ENCODE assay signal across 27 mouse cellular contexts in the genomic region with DNA sequence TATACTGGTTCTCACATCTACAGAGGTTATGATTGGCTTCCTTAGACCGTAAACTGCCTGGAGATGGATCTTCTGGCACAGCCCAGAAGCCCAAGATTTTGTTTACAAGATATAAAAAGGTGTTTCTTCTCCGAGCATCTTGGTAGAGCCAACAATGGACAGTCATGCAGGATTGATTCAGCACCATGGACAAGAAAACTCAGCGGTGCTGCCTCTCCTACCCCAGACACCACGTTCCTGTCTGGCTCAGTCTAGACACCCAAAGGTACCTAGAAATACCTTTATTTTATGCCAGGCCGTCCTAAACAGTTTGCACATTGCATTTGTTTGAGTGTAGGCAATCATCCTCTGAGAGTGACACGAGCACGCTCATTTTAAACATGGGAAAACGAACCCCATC. TPM values are rescaled to one million over a fixed set of nuclear protein-coding genes. Genes with fewer than 3 reads are reported as not detected.
DNase-seq lines count a peak whose midpoint lies in the region; ATAC-seq and TF ChIP-seq lines count a peak whose summit lies in the region.
"Had no signal": no experiment of that assay in that cellular context is flagged by ENCODE, and none has a peak within 500 bp of the region (broad histone marks: within the 10 kb centered on the region; RNA-seq: fewer than 3 reads in every experiment).

No protein-coding gene starts in this region.

- no peaks in the 10 kb centered on the region for H3K4me1 ChIP-seq in kidney, postnatal 0 days (replicated peaks; ENCODE audit: insufficient read depth, low read length)
- H3K4me1 ChIP-seq in kidney, adult 2 months (ENCODE audit: control insufficient read depth, insufficient read depth, low read length), result no peaks in the 10 kb centered on the region
- H3K4me1 ChIP-seq in limb, embryonic 14.5 days (ENCODE audit: control insufficient read depth, insufficient read depth, low read length), result no peaks in the 10 kb centered on the region
- no peaks in the 10 kb centered on the region for H3K4me1 ChIP-seq in hindbrain, embryonic 14.5 days (replicated peaks; ENCODE audit: control insufficient read depth, insufficient read depth, low read length)
- H3K4me1 ChIP-seq: embryonic facial prominence, embryonic 15.5 days; heart, embryonic 15.5 days; kidney, embryonic 15.5 days; liver, embryonic 15.5 days had no signal

- no peaks in the 10 kb centered on the region for H3K27me3 ChIP-seq in kidney, postnatal 0 days (ENCODE audit: insufficient read depth, low read length)
- no peaks in the 10 kb centered on the region for H3K27me3 ChIP-seq in kidney, adult 2 months (replicated peaks; ENCODE audit: control insufficient read depth, insufficient read depth, low read length)
- H3K27me3 ChIP-seq in limb, embryonic 14.5 days (ENCODE audit: control insufficient read depth, insufficient read depth, low read length), result no peaks in the 10 kb centered on the region
- H3K27me3 ChIP-seq in hindbrain, embryonic 14.5 days (ENCODE audit: control insufficient read depth, insufficient read depth, low read length), result no peaks in the 10 kb centered on the region
- H3K27me3 ChIP-seq: embryonic facial prominence, embryonic 15.5 days; kidney, embryonic 15.5 days; liver, embryonic 15.5 days had no signal

- H3K9me3 ChIP-seq in kidney, postnatal 0 days (replicated peaks; ENCODE audit: low read length), result no peaks in the 10 kb centered on the region
- H3K9me3 ChIP-seq in limb, embryonic 14.5 days (ENCODE audit: control insufficient read depth, low read length), result no peaks in the 10 kb centered on the region
- no peaks in the 10 kb centered on the region for H3K9me3 ChIP-seq in hindbrain, embryonic 14.5 days (ENCODE audit: control insufficient read depth, low read length)
- H3K9me3 ChIP-seq: embryonic facial prominence, embryonic 15.5 days; heart, embryonic 15.5 days; kidney, embryonic 15.5 days; liver, embryonic 15.5 days; midbrain, embryonic 10.5 days had no signal

- no peak for ATAC-seq in kidney, postnatal 0 days (replicated peaks; ENCODE audit: low FRiP score, low read depth)
- no peak for ATAC-seq in limb, embryonic 14.5 days (ENCODE audit: low FRiP score, low read depth)
- ATAC-seq in hindbrain, embryonic 14.5 days (ENCODE audit: low FRiP score), result no peak
- ATAC-seq: activated CD4-positive, CD25-positive, alpha-beta regulatory T cell, adult 4 months; forebrain, embryonic 16.5 days; hindbrain, embryonic 16.5 days; intestine, embryonic 16.5 days; midbrain, embryonic 16.5 days; Patski had no signal

- no peak overlapping the region for H3K4me3 ChIP-seq in kidney, postnatal 0 days (replicated peaks; ENCODE audit: low read depth, low read length)
- no peak overlapping the region for H3K4me3 ChIP-seq in kidney, adult 2 months (ENCODE audit: insufficient read depth, low read depth, low read length)
- H3K4me3 ChIP-seq in limb, embryonic 14.5 days (replicated peaks; ENCODE audit: low read length), result no peak overlapping the region
- no peak overlapping the region for H3K4me3 ChIP-seq in hindbrain, embryonic 14.5 days (replicated peaks; ENCODE audit: low read length)
- H3K4me3 ChIP-seq: embryonic facial prominence, embryonic 15.5 days; heart, adult 2 months; heart, embryonic 15.5 days; kidney, embryonic 15.5 days; liver, embryonic 15.5 days; midbrain, embryonic 10.5 days had no signal

- TF ChIP-seq CTCF in kidney, postnatal 0 days (IDR thresholded peaks at IDR 0.05; ENCODE audit: low read depth), result no peak
- TF ChIP-seq CTCF in kidney, adult 2 months (conservative IDR thresholded peaks at IDR 0.05; ENCODE audit: insufficient read depth, insufficient read length, low read depth, low read length), result no peak

- TF ChIP-seq POLR2A in kidney, adult 2 months (IDR thresholded peaks at IDR 0.05; ENCODE audit: low read depth, low read length), result no peak
- no peak for TF ChIP-seq POLR2A in limb, embryonic 14.5 days (IDR thresholded peaks at IDR 0.05; ENCODE audit: borderline replicate concordance, extremely low read depth, insufficient read depth, insufficient read length)

- H3K36me3 ChIP-seq in kidney, postnatal 0 days (ENCODE audit: insufficient read depth, low read length), result no peaks in the 10 kb centered on the region
- H3K36me3 ChIP-seq in kidney, adult 2 months (ENCODE audit: control insufficient read depth, insufficient read depth, low read length), result no peaks in the 10 kb centered on the region
- H3K36me3 ChIP-seq in limb, embryonic 14.5 days (ENCODE audit: control insufficient read depth, insufficient read depth, low read length), result no peaks in the 10 kb centered on the region
- H3K36me3 ChIP-seq in hindbrain, embryonic 14.5 days (replicated peaks; ENCODE audit: control insufficient read depth, insufficient read depth), result no peaks in the 10 kb centered on the region
- H3K36me3 ChIP-seq: embryonic facial prominence, embryonic 15.5 days; heart, embryonic 15.5 days; kidney, embryonic 15.5 days; liver, embryonic 15.5 days; midbrain, embryonic 10.5 days had no signal

- WGBS in kidney, postnatal 0 days, result 58% methylated on average over 8 of the region's 8 CpGs
- WGBS in kidney, adult 2 months, result 54% methylated on average over 8 of the region's 8 CpGs
- 57% methylated on average over 8 of the region's 8 CpGs for WGBS in limb, embryonic 14.5 days
- 64% methylated on average over 8 of the region's 8 CpGs for WGBS in hindbrain, embryonic 14.5 days

- H3K27ac ChIP-seq in kidney, postnatal 0 days, result no peak overlapping the region
- H3K27ac ChIP-seq in kidney, adult 2 months (ENCODE audit: insufficient read depth, low read depth, low read length), result no peak overlapping the region
- no peak overlapping the region for H3K27ac ChIP-seq in limb, embryonic 14.5 days (replicated peaks; ENCODE audit: low read depth, low read length)
- no peak overlapping the region for H3K27ac ChIP-seq in hindbrain, embryonic 14.5 days
- H3K27ac ChIP-seq: embryonic facial prominence, embryonic 15.5 days; heart, adult 2 months; heart, embryonic 15.5 days; kidney, embryonic 15.5 days; liver, embryonic 15.5 days; macrophage; midbrain, embryonic 10.5 days; stomach, postnatal 0 days had no signal

- no peak overlapping the region for H3K9ac ChIP-seq in kidney, postnatal 0 days (ENCODE audit: low read depth, low read length)
- no peak overlapping the region for H3K9ac ChIP-seq in limb, embryonic 14.5 days (ENCODE audit: low read depth, low read length, severe bottlenecking)
- H3K9ac ChIP-seq in hindbrain, embryonic 14.5 days, result no peak overlapping the region
- H3K9ac ChIP-seq: embryonic facial prominence, embryonic 15.5 days; heart, embryonic 15.5 days; kidney, embryonic 15.5 days; liver, embryonic 15.5 days had no signal

- DNase-seq in kidney, postnatal 0 days (ENCODE audit: low spot score), result peak; percentile 58
- no peak for DNase-seq in kidney, adult 2 months
- DNase-seq in ES-CJ7 (ENCODE audit: low read depth, low spot score) (peak; percentile 59), R1 (ENCODE audit: low read depth, low spot score) (peak; percentile 57)
- peak; percentile 58 for DNase-seq in limb, embryonic 14.5 days (ENCODE audit: low spot score)
- no peak for DNase-seq in hindbrain, embryonic 14.5 days (ENCODE audit: low spot score)
- no peak for DNase-seq in cerebellum, adult 18-20 months
- DNase-seq: adrenal gland, postnatal 14 days; cerebellum, adult 9-10 months; gastrocnemius, postnatal 14 days; heart, adult 2 months; heart, postnatal 36 days; liver; thymus, adult 2 months had no signal

- H3K4me2 ChIP-seq in kidney, postnatal 0 days (ENCODE audit: low read length), result no peak overlapping the region
- no peak overlapping the region for H3K4me2 ChIP-seq in limb, embryonic 14.5 days (replicated peaks; ENCODE audit: low read depth, low read length, severe bottlenecking)
- H3K4me2 ChIP-seq in hindbrain, embryonic 14.5 days (replicated peaks), result no peak overlapping the region
- H3K4me2 ChIP-seq: embryonic facial prominence, embryonic 15.5 days; heart, embryonic 15.5 days; kidney, embryonic 15.5 days; liver, embryonic 15.5 days had no signal

RNA-seq across cellular contexts. Expression of a gene that starts 21.3 kb away (rescaled TPM):
- 0.51 and 0.67 TPM in 2 replicates for polyA plus RNA-seq in kidney, postnatal 0 days (2015; fragmentation: Nextera tagmentation; extraction: Ambion mirVana)
- 1.2 and 1.4 TPM in 2 replicates for polyA plus RNA-seq in kidney, adult 2 months (2012; rRNA removed)
- 0.05 and 0.08 TPM in 2 replicates for polyA plus RNA-seq in limb, embryonic 14.5 days (2012; rRNA removed)
- polyA plus RNA-seq in limb, embryonic 14.5 days (2014; fragmentation: Nextera tagmentation; extraction: Ambion mirVana), result 0.26 and 0.29 TPM in 2 replicates
- polyA plus RNA-seq in hindbrain, embryonic 14.5 days (2014; fragmentation: Nextera tagmentation; extraction: Ambion mirVana), result 2.8 and 3.7 TPM in 2 replicates

Comparison
In these comparisons a context has a peak if more than half of its experiments do, and no peak if none do; other contexts are left out.
1. DNase-seq: peak in kidney, postnatal 0 days (single experiment), ES-CJ7 (single experiment), R1 (single experiment) and limb, embryonic 14.5 days (single experiment); none in kidney, adult 2 months (single experiment), hindbrain, embryonic 14.5 days (single experiment) and cerebellum, adult 18-20 months (0 of 2).